Mouse (Mus musculus) heart, postnatal 36 days (tissue): ENCODE results near the gene Ptgfr. TPM values are rescaled to one million over a fixed set of nuclear protein-coding genes. Genes with fewer than 3 reads are reported as not detected.

Experiments used
- DNase-seq, 2 experiments: peaks; one replicate each; pipeline ENCODE4 v3.0.0; 2021 to 2022
- intact Hi-C: fragments of 180-260 bp; cut with DNase I; formaldehyde crosslinking; loops from one replicate; pipeline ENCODE4 v1.15.1; 2025
- total RNA-seq, 2 experiments: library from RNA; stranded (reverse); gene quantifications; 2 replicates each; pipeline ENCODE4 v1.2.3; 2021

Gene Ptgfr
- total RNA-seq, 2 experiments from 2014 or later: 4.4 to 4.6 TPM

DNA sequence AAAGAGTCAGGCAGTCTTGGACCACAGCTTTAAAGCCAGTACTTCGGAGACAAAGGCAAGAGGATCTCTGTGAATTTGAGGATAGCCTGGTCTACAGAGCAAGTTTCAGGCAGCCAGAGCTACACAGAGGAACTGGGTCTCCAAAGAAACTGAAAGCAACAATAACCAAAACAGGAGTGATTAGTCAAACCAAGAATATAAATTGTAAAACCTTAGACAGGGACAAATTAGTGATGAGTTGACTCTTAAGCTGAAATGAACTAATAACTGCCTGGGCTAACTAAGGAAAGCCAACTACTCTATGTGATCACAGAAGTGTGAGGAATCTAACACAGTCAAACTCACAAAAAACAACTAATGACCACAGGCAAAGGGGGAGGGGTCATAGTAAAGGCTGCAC, 88.9 kb downstream of the Ptgfr start:
- no peak for DNase-seq
- intact Hi-C loops: no loop called here

Other genes with a start within 250 kb of the Ptgfr start
- gene Ifi44, start 87.7 kb downstream of the Ptgfr start, total RNA-seq: 1 to 10 TPM; 1.5 to 2.4 TPM
- not detected for gene Ifi44l, start 74.7 kb downstream of the Ptgfr start, total RNA-seq